21 mouse cellular contexts compared by ENCODE assay signal in genomic region chr9:118812221-118812620, GRCm38 (mm10).
DNase-seq lines count a peak whose midpoint lies in the region; ATAC-seq and TF ChIP-seq lines count a peak whose summit lies in the region.
"Had no signal": no experiment of that assay in that cellular context is flagged by ENCODE, and none has a peak within 500 bp of the region (broad histone marks: within the 10 kb centered on the region; RNA-seq: fewer than 3 reads in every experiment).

No protein-coding gene starts in this region.

- TF ChIP-seq CTCF in lung, adult 2 months (IDR thresholded peaks at IDR 0.05; ENCODE audit: insufficient read depth, low read length), result no peak

- no peak overlapping the region for H3K4me3 ChIP-seq in kidney, embryonic 16.5 days (ENCODE audit: low read length)
- H3K4me3 ChIP-seq in kidney, embryonic 14.5 days (ENCODE audit: low read length), result no peak overlapping the region
- H3K4me3 ChIP-seq in lung, adult 2 months (replicated peaks; ENCODE audit: extremely low read depth, low read depth, low read length), result no peak overlapping the region
- no peak overlapping the region for H3K4me3 ChIP-seq in limb, embryonic 15.5 days
- H3K4me3 ChIP-seq: embryonic facial prominence, embryonic 13.5 days; forebrain, embryonic 13.5 days; heart, adult 2 months; heart, embryonic 15.5 days; hindbrain, embryonic 10.5 days had no signal

- peaks cover 8% of the 10 kb centered on the region; the same call in 1 of the 2 replicates for H3K36me3 ChIP-seq in kidney, embryonic 16.5 days (ENCODE audit: insufficient read depth, low read length)
- H3K36me3 ChIP-seq in kidney, embryonic 14.5 days (ENCODE audit: control insufficient read depth, insufficient read depth, low read length), result peaks cover 14% of the 10 kb centered on the region; the same call in 1 of the 2 replicates
- no peaks in the 10 kb centered on the region for H3K36me3 ChIP-seq in limb, embryonic 15.5 days
- H3K36me3 ChIP-seq: heart, embryonic 15.5 days; hindbrain, embryonic 10.5 days had no signal

- H3K9me3 ChIP-seq in kidney, embryonic 16.5 days (ENCODE audit: low read length), result no peaks in the 10 kb centered on the region
- no peaks in the 10 kb centered on the region for H3K9me3 ChIP-seq in kidney, embryonic 14.5 days (ENCODE audit: control insufficient read depth, low read length)
- no peaks in the 10 kb centered on the region for H3K9me3 ChIP-seq in limb, embryonic 15.5 days
- H3K9me3 ChIP-seq: embryonic facial prominence, embryonic 13.5 days; heart, embryonic 15.5 days; hindbrain, embryonic 10.5 days had no signal

- no peak for DNase-seq in kidney, adult 11 months
- DNase-seq in kidney, postnatal 4 days, result peak; percentile 41 to 59
- DNase-seq in lung, postnatal 25 days (ENCODE audit: low spot score), result peak; percentile 12
- no peak for DNase-seq in lung, adult 2 months
- no peak for DNase-seq in urinary bladder, postnatal 14 days (ENCODE audit: low spot score)
- DNase-seq: adrenal gland, postnatal 10 days; cerebellum, adult 11-12 months; cerebellum, adult 9-10 months; cerebellum, postnatal 36 days; forebrain, postnatal 0 days; gastrocnemius, postnatal 14 days; heart, adult 2 months; heart, postnatal 14 days had no signal

- TF ChIP-seq POLR2A in lung, adult 2 months (IDR thresholded peaks at IDR 0.05; ENCODE audit: borderline replicate concordance, extremely low read depth, low read depth, low read length), result no peak

- no peak overlapping the region for H3K4me2 ChIP-seq in kidney, embryonic 16.5 days (replicated peaks; ENCODE audit: low read depth, low read length)
- H3K4me2 ChIP-seq in kidney, embryonic 14.5 days (replicated peaks; ENCODE audit: low read depth, low read length), result no peak overlapping the region
- no peak overlapping the region for H3K4me2 ChIP-seq in limb, embryonic 15.5 days
- H3K4me2 ChIP-seq: embryonic facial prominence, embryonic 13.5 days; forebrain, embryonic 13.5 days; heart, embryonic 11.5 days; heart, embryonic 15.5 days had no signal

- no peak overlapping the region for H3K9ac ChIP-seq in kidney, embryonic 16.5 days (replicated peaks; ENCODE audit: low read length)
- H3K9ac ChIP-seq in kidney, embryonic 14.5 days (ENCODE audit: low read depth, low read length), result no peak overlapping the region
- H3K9ac ChIP-seq in limb, embryonic 15.5 days, result no peak overlapping the region
- H3K9ac ChIP-seq: embryonic facial prominence, embryonic 13.5 days; forebrain, embryonic 13.5 days; forebrain, postnatal 0 days; heart, embryonic 15.5 days had no signal

- peaks cover 32% of the 10 kb centered on the region for H3K4me1 ChIP-seq in kidney, embryonic 16.5 days (ENCODE audit: insufficient read depth, low read length)
- H3K4me1 ChIP-seq in kidney, embryonic 14.5 days (ENCODE audit: control insufficient read depth, insufficient read depth, low read length), result peaks cover 30% of the 10 kb centered on the region; the same call in 1 of the 2 replicates
- H3K4me1 ChIP-seq in lung, adult 2 months (ENCODE audit: control insufficient read depth, insufficient read depth, low read length), result no peaks in the 10 kb centered on the region
- peaks cover 20% of the 10 kb centered on the region for H3K4me1 ChIP-seq in limb, embryonic 15.5 days
- H3K4me1 ChIP-seq: forebrain, embryonic 13.5 days; heart, embryonic 15.5 days; hindbrain, embryonic 10.5 days had no signal

- H3K27ac ChIP-seq in kidney, embryonic 16.5 days (ENCODE audit: low read length), result 0 out of 2 replicates have a peak overlapping the region, but pooled peaks have one; percentile 36
- no peak overlapping the region for H3K27ac ChIP-seq in kidney, embryonic 14.5 days (ENCODE audit: low read depth, low read length)
- no peak overlapping the region for H3K27ac ChIP-seq in limb, embryonic 15.5 days
- H3K27ac ChIP-seq: embryonic facial prominence, embryonic 13.5 days; forebrain, embryonic 13.5 days; heart, adult 2 months; heart, embryonic 15.5 days; hindbrain, embryonic 10.5 days had no signal

- no peak for ATAC-seq in kidney, embryonic 16.5 days (ENCODE audit: low FRiP score, low TSS enrichment)
- no peak for ATAC-seq in kidney, embryonic 14.5 days (ENCODE audit: low FRiP score, low TSS enrichment)
- ATAC-seq in limb, embryonic 15.5 days (ENCODE audit: insufficient number of reproducible peaks, low FRiP score, low TSS enrichment, low read depth), result peak; percentile 42; the same call in 1 of the 2 replicates
- ATAC-seq: forebrain, embryonic 13.5 days; forebrain, postnatal 0 days had no signal

- WGBS in kidney, embryonic 16.5 days, result 68% methylated on average over 7 of the region's 7 CpGs
- 65% methylated on average over 7 of the region's 7 CpGs for WGBS in kidney, embryonic 14.5 days
- WGBS in lung, adult 2 months, result 77% methylated on average over 7 of the region's 7 CpGs
- WGBS in limb, embryonic 15.5 days, result 49% methylated on average over 7 of the region's 7 CpGs

- no peaks in the 10 kb centered on the region for H3K27me3 ChIP-seq in kidney, embryonic 16.5 days (ENCODE audit: insufficient read depth, low read length)
- H3K27me3 ChIP-seq in kidney, embryonic 14.5 days (ENCODE audit: control insufficient read depth, insufficient read depth, low read length), result no peaks in the 10 kb centered on the region
- H3K27me3 ChIP-seq in limb, embryonic 15.5 days, result no peaks in the 10 kb centered on the region
- H3K27me3 ChIP-seq: embryonic facial prominence, embryonic 13.5 days; forebrain, embryonic 13.5 days; heart, embryonic 15.5 days had no signal

Comparison
In these comparisons a context has a peak if more than half of its experiments do, and no peak if none do; other contexts are left out.
1. DNase-seq: peak in kidney, postnatal 4 days (2 of 2) and lung, postnatal 25 days (single experiment); none in kidney, adult 11 months (single experiment), lung, adult 2 months (single experiment) and urinary bladder, postnatal 14 days (single experiment).